Mouse (Mus musculus): Measurements from ENCODE around the gene Sh3d21. TPM values are rescaled to one million over a fixed set of nuclear protein-coding genes. Genes with fewer than 3 reads are reported as not detected.

The Sh3d21 gene
- polyA plus RNA-seq, 1 experiment from 2014 or later: 8.4 TPM

GRCm38 (mm10) chr4:126109613-126110373 lies 53.5 kb downstream of the Sh3d21 start:
- no peaks in the 10 kb centered on the region for H3K9me3 ChIP-seq (ENCODE audit: control insufficient read depth, low read length)
- no peak for ATAC-seq (ENCODE audit: low FRiP score, low TSS enrichment)
- TF ChIP-seq EP300 (optimal IDR thresholded peaks at IDR 0.05): no peak
- peak overlapping the region; percentile 30 for H3K4me2 ChIP-seq (replicated peaks; ENCODE audit: low read depth)
- peak overlapping the region; percentile 31 for H3K9ac ChIP-seq (ENCODE audit: low read length)
- no peak overlapping the region for H3K4me3 ChIP-seq (ENCODE audit: low read depth, low read length)
- 51% methylated on average over 10 of the region's 10 CpGs for WGBS
- H3K27ac ChIP-seq (replicated peaks): peak overlapping the region; percentile 90
- peaks cover 13% of the 10 kb centered on the region; the same call in 1 of the 2 replicates for H3K4me1 ChIP-seq (replicated peaks; ENCODE audit: control insufficient read depth, insufficient read depth)
- DNase-seq (ENCODE audit: low spot score): no peak
- H3K27me3 ChIP-seq (ENCODE audit: control insufficient read depth, insufficient read depth, low read length): no peaks in the 10 kb centered on the region
- H3K36me3 ChIP-seq (ENCODE audit: control insufficient read depth, insufficient read depth, low read length): no peaks in the 10 kb centered on the region

- WGBS: 55% methylated on average over 8 of the region's 8 CpGs
- Histone ChIP-seq H3K9ac (ENCODE audit: low read length) (no peak overlapping the region), H3K4me1 (replicated peaks; ENCODE audit: control insufficient read depth, insufficient read depth) (peaks cover 15% of the 10 kb centered on the region; the same call in 1 of the 2 replicates), H3K36me3 (ENCODE audit: control insufficient read depth, insufficient read depth, low read length) (no peaks in the 10 kb centered on the region), H3K9me3 (ENCODE audit: control insufficient read depth, low read length) (no peaks in the 10 kb centered on the region), H3K27ac (replicated peaks) (peak overlapping the region; percentile 40; the same call in 1 of the 2 replicates), H3K4me2 (replicated peaks; ENCODE audit: low read depth) (no peak overlapping the region), H3K4me3 (ENCODE audit: low read depth, low read length) (no peak overlapping the region), H3K27me3 (ENCODE audit: control insufficient read depth, insufficient read depth, low read length) (no peaks in the 10 kb centered on the region)
- ATAC-seq (ENCODE audit: low FRiP score, low TSS enrichment): no peak
- DNase-seq (ENCODE audit: low spot score): no peak
- no peak for TF ChIP-seq EP300 (optimal IDR thresholded peaks at IDR 0.05)
Observed at GRCm38 (mm10) chr4:126108061-126108740, 55.1 kb downstream of the Sh3d21 start.

DNA sequence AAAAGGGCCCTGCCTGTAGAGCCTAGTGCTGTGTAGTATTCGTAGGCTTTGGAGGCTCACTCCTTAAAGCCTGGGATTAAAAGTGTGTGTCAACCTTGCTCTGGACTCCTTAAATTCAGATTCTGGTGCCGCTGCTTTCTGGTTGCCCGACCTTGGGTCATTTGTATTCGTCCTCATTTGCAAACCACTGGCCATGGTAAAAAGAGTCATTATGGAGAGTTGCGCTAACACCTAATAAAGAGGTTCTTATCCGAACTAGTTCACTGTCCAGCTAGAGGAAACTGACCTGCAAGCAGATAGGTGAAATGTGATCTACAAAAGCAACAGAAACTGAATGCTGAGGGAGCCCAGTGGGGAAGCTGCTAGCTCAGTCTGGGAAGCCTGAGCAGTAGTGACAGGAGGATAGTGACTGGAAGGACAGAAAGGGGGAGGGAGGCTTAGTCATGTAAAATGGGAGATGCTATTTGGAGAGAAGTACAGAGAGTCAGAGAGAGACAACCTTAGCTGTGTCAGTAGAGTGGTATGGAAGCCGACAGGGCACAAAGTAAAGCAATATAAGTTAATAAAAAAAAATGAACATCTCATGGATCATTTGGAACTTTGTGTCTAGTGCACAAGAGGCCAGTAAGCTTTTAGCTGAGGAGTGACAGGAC lies 58.0 kb downstream of the Sh3d21 start:
- Histone ChIP-seq H3K27ac (replicated peaks) (no peak overlapping the region), H3K9ac (ENCODE audit: low read length) (peak overlapping the region; percentile 95; the same call in 1 of the 2 replicates), H3K36me3 (ENCODE audit: control insufficient read depth, insufficient read depth, low read length) (no peaks in the 10 kb centered on the region), H3K4me3 (ENCODE audit: low read depth, low read length) (peak overlapping the region; percentile 97), H3K27me3 (ENCODE audit: control insufficient read depth, insufficient read depth, low read length) (no peaks in the 10 kb centered on the region), H3K4me1 (replicated peaks; ENCODE audit: control insufficient read depth, insufficient read depth) (peaks cover 16% of the 10 kb centered on the region), H3K9me3 (ENCODE audit: control insufficient read depth, low read length) (no peaks in the 10 kb centered on the region), H3K4me2 (replicated peaks; ENCODE audit: low read depth) (peak overlapping the region; percentile 90)
- no peak for DNase-seq (ENCODE audit: low spot score)
- WGBS: 67% methylated on average over 7 of the region's 7 CpGs
- TF ChIP-seq CTCF (IDR thresholded peaks at IDR 0.05; ENCODE audit: low read depth) (no peak), EP300 (optimal IDR thresholded peaks at IDR 0.05) (no peak)
- ATAC-seq (ENCODE audit: low FRiP score, low TSS enrichment): no peak

- Histone ChIP-seq H3K4me2 (replicated peaks; ENCODE audit: low read depth) (peak overlapping the region; percentile 90), H3K4me1 (replicated peaks; ENCODE audit: control insufficient read depth, insufficient read depth) (peaks cover 9% of the 10 kb centered on the region), H3K4me3 (ENCODE audit: low read depth, low read length) (peak overlapping the region; percentile 97), H3K27ac (replicated peaks) (peak overlapping the region; percentile 95), H3K27me3 (ENCODE audit: control insufficient read depth, insufficient read depth, low read length) (no peaks in the 10 kb centered on the region), H3K36me3 (ENCODE audit: control insufficient read depth, insufficient read depth, low read length) (no peaks in the 10 kb centered on the region), H3K9ac (ENCODE audit: low read length) (peak overlapping the region; percentile 95), H3K9me3 (ENCODE audit: control insufficient read depth, low read length) (no peaks in the 10 kb centered on the region)
- DNase-seq (ENCODE audit: low spot score): peak; percentile 68
- TF ChIP-seq EP300 (optimal IDR thresholded peaks at IDR 0.05): no peak
- no peak for TF ChIP-seq CTCF (IDR thresholded peaks at IDR 0.05; ENCODE audit: low read depth)
- 2% methylated on average over 34 of the region's 34 CpGs for WGBS
- peak; percentile 3; the same call in 1 of the 2 replicates for ATAC-seq (ENCODE audit: low FRiP score, low TSS enrichment)
Observed at GRCm38 (mm10) chr4:126104261-126105075, 58.8 kb downstream of the Sh3d21 start.

DNA sequence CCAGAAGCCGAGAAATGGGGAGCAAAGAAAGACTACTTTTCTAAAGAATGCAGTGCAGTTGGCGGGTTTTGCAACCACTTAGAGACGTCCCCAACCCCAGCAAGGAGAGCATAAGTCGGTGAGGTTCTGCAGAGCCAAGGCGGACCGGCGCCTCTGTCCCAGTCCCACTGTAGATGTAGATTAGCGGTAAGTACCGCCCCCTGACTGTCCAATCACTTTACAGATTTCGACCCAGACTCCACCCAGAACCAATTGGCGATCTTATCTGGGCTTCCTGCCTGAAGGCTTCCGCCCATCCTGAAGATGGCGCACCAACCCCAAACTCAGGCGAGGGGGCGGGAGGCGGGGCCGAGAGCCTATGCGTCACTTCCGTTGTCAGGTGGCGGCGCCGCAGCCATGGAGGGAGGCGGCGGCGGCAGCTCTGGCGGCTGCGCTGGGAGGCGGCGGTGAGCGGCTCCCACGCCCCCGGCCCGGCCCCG lies 59.7 kb downstream of the Sh3d21 start, which contains the start of gene Stk40:
Gene Stk40, plus strand, starts transcription at position 368 of the 479 bp plus-strand sequence.
- Histone ChIP-seq H3K4me3 (ENCODE audit: low read depth, low read length) (peak within 1 kb of the TSS; percentile 97), H3K27ac (replicated peaks) (peak within 1 kb of the TSS; percentile 95), H3K9ac (ENCODE audit: low read length) (peak within 1 kb of the TSS; percentile 95), H3K4me2 (replicated peaks; ENCODE audit: low read depth) (peak within 1 kb of the TSS; percentile 90), H3K27me3 (ENCODE audit: control insufficient read depth, insufficient read depth, low read length) (no peaks in the 10 kb centered on the region), H3K9me3 (ENCODE audit: control insufficient read depth, low read length) (no peaks in the 10 kb centered on the region), H3K36me3 (ENCODE audit: control insufficient read depth, insufficient read depth, low read length) (no peaks in the 10 kb centered on the region), H3K4me1 (replicated peaks; ENCODE audit: control insufficient read depth, insufficient read depth) (peaks cover 9% of the 10 kb centered on the region)
- DNase-seq (ENCODE audit: low spot score): peak; percentile 98
- WGBS: 1% methylated on average over 34 of the region's 34 CpGs
- peak; percentile 38 for TF ChIP-seq EP300 (optimal IDR thresholded peaks at IDR 0.05)
- TF ChIP-seq CTCF (IDR thresholded peaks at IDR 0.05; ENCODE audit: low read depth): peak; percentile 83
- ATAC-seq (ENCODE audit: low FRiP score, low TSS enrichment): peak; percentile 95

Measured in stomach, postnatal 0 days (tissue).